In genomic region chr2:62411211-62412080, GRCm38 (mm10) we compare ENCODE assay signal across 8 mouse cellular contexts. TPM values are rescaled to one million over a fixed set of nuclear protein-coding genes. Genes with fewer than 3 reads are reported as not detected.
A peak's percentile ranks its signal among the peaks of the same experiment; 100 is the strongest.
DNase-seq lines count a peak whose midpoint lies in the region; ATAC-seq and TF ChIP-seq lines count a peak whose summit lies in the region.

No protein-coding gene starts in this region.

- TF ChIP-seq POLR2A in ES-Bruce4 (IDR thresholded peaks at IDR 0.05; ENCODE audit: insufficient read depth, low read length): no peak

- peak overlapping the region; percentile 83 for H3K4me2 ChIP-seq in embryonic facial prominence, embryonic 14.5 days (ENCODE audit: low read depth, low read length)
- peak overlapping the region; percentile 52 for H3K4me2 ChIP-seq in limb, embryonic 11.5 days (ENCODE audit: low read depth, severe bottlenecking)
- H3K4me2 ChIP-seq in stomach, embryonic 16.5 days (ENCODE audit: low read depth, low read length): peak overlapping the region; percentile 93

- peak; percentile 89 for ATAC-seq in embryonic facial prominence, embryonic 14.5 days (ENCODE audit: low read depth)
- peak; percentile 71 to 86 for ATAC-seq in hematopoietic stem cell, adult 5-6 weeks (replicated peaks in 1 of 2; ENCODE audit: insufficient read depth in 1 of 2, low FRiP score in 2 of 2, low TSS enrichment in 1 of 2, low read depth in 1 of 2, poor library complexity in 2 of 2, severe bottlenecking in 2 of 2)
- ATAC-seq in limb, embryonic 11.5 days (ENCODE audit: insufficient number of reproducible peaks, low FRiP score, low TSS enrichment, low read depth): 0 out of 2 replicates have a peak, but pooled peaks have one; percentile 37
- ATAC-seq in stomach, embryonic 16.5 days (ENCODE audit: insufficient read depth, low FRiP score): peak; percentile 88

- peak overlapping the region; percentile 61 for H3K4me3 ChIP-seq in ES-Bruce4 (ENCODE audit: low read depth, low read length)
- peak overlapping the region; percentile 43 for H3K4me3 ChIP-seq in embryonic facial prominence, embryonic 14.5 days (ENCODE audit: low read depth, low read length)
- H3K4me3 ChIP-seq in limb, embryonic 11.5 days (ENCODE audit: low read depth, low read length): peak overlapping the region; percentile 29
- H3K4me3 ChIP-seq in stomach, embryonic 16.5 days (replicated peaks; ENCODE audit: low read length): peak overlapping the region; percentile 53

- DNase-seq in 3134 (ENCODE audit: extremely low read depth, insufficient read length, low spot score): peak; percentile 5
- peak; percentile 79 for DNase-seq in embryonic facial prominence, embryonic 14.5 days (ENCODE audit: low spot score)
- DNase-seq in limb, embryonic 11.5 days (ENCODE audit: low spot score): peak; percentile 69
- DNase-seq in mesoderm, embryonic 11.5 days (ENCODE audit: low read depth, low spot score): peak; percentile 54
- DNase-seq in frontal cortex, postnatal 25 days (ENCODE audit: low spot score in 2 of 2): no peak

- TF ChIP-seq CTCF in ES-Bruce4 (IDR thresholded peaks at IDR 0.05; ENCODE audit: low read depth, low read length): no peak

- H3K9ac ChIP-seq in ES-Bruce4 (ENCODE audit: low read depth, poor library complexity, severe bottlenecking): peak overlapping the region; percentile 29
- H3K9ac ChIP-seq in embryonic facial prominence, embryonic 14.5 days (ENCODE audit: low read depth, low read length): peak overlapping the region; percentile 59
- peak overlapping the region; percentile 9 for H3K9ac ChIP-seq in limb, embryonic 11.5 days (ENCODE audit: low read length)
- H3K9ac ChIP-seq in stomach, embryonic 16.5 days (ENCODE audit: low read length): peak overlapping the region; percentile 71

- H3K36me3 ChIP-seq in ES-Bruce4 (ENCODE audit: control insufficient read depth, insufficient read depth, low read length, poor library complexity, severe bottlenecking): no peaks in the 10 kb centered on the region
- no peaks in the 10 kb centered on the region for H3K36me3 ChIP-seq in embryonic facial prominence, embryonic 14.5 days (ENCODE audit: control insufficient read depth, insufficient read depth, low read length)
- no peaks in the 10 kb centered on the region for H3K36me3 ChIP-seq in limb, embryonic 11.5 days (ENCODE audit: control insufficient read depth, insufficient read depth, low read length)
- H3K36me3 ChIP-seq in stomach, embryonic 16.5 days (ENCODE audit: control insufficient read depth, insufficient read depth, low read length): no peaks in the 10 kb centered on the region

- TF ChIP-seq EP300 in ES-Bruce4 (IDR thresholded peaks at IDR 0.05; ENCODE audit: insufficient read depth, low read depth, low read length): no peak

- WGBS in embryonic facial prominence, embryonic 14.5 days: 7% methylated on average over 45 of the region's 47 CpGs
- 5% methylated on average over 47 of the region's 47 CpGs for WGBS in limb, embryonic 11.5 days
- WGBS in stomach, embryonic 16.5 days: 5% methylated on average over 47 of the region's 47 CpGs

- H3K4me1 ChIP-seq in ES-Bruce4 (ENCODE audit: control insufficient read depth, insufficient read depth, low read length): peaks cover 2% of the 10 kb centered on the region
- H3K4me1 ChIP-seq in embryonic facial prominence, embryonic 14.5 days (ENCODE audit: control insufficient read depth, insufficient read depth, low read length): peaks cover 3% of the 10 kb centered on the region; the same call in 1 of the 2 replicates
- peaks cover 7% of the 10 kb centered on the region; the same call in 1 of the 2 replicates for H3K4me1 ChIP-seq in limb, embryonic 11.5 days (ENCODE audit: control insufficient read depth, insufficient read depth, low read length)
- no peaks in the 10 kb centered on the region; the same call in 1 of the 2 replicates for H3K4me1 ChIP-seq in stomach, embryonic 16.5 days (ENCODE audit: control insufficient read depth, insufficient read depth, low read length)

- H3K27ac ChIP-seq in ES-Bruce4 (ENCODE audit: insufficient read depth, low read length): no peak overlapping the region
- no peak overlapping the region for H3K27ac ChIP-seq in embryonic facial prominence, embryonic 14.5 days (replicated peaks; ENCODE audit: low read depth, low read length)
- no peak overlapping the region for H3K27ac ChIP-seq in limb, embryonic 11.5 days (replicated peaks; ENCODE audit: low read depth, low read length)
- no peak overlapping the region; the same call in 1 of the 2 replicates for H3K27ac ChIP-seq in stomach, embryonic 16.5 days (ENCODE audit: low read length)

- H3K27me3 ChIP-seq in ES-Bruce4 (ENCODE audit: control insufficient read depth, insufficient read depth, low read length, poor library complexity, severe bottlenecking): no peaks in the 10 kb centered on the region; the same call in none of the 2 replicates
- peaks cover 14% of the 10 kb centered on the region for H3K27me3 ChIP-seq in embryonic facial prominence, embryonic 14.5 days (replicated peaks; ENCODE audit: control insufficient read depth, insufficient read depth, low read length)
- H3K27me3 ChIP-seq in limb, embryonic 11.5 days (ENCODE audit: control insufficient read depth, insufficient read depth, low read length): peaks cover 7% of the 10 kb centered on the region
- H3K27me3 ChIP-seq in stomach, embryonic 16.5 days (ENCODE audit: control insufficient read depth, insufficient read depth, low read length): 0 out of 2 replicates have a peak, but pooled peaks cover 2% of the 10 kb centered on the region

- 0 out of 2 replicates have a peak, but pooled peaks cover 6% of the 10 kb centered on the region for H3K9me3 ChIP-seq in ES-Bruce4 (replicated peaks; ENCODE audit: control insufficient read depth, insufficient read depth, low read length, poor library complexity, severe bottlenecking)
- H3K9me3 ChIP-seq in embryonic facial prominence, embryonic 14.5 days (ENCODE audit: control insufficient read depth, low read length): no peaks in the 10 kb centered on the region
- H3K9me3 ChIP-seq in limb, embryonic 11.5 days (ENCODE audit: control insufficient read depth, low read length): no peaks in the 10 kb centered on the region
- H3K9me3 ChIP-seq in stomach, embryonic 16.5 days (replicated peaks; ENCODE audit: control insufficient read depth, low read length): no peaks in the 10 kb centered on the region

RNA-seq across cellular contexts. Expression of gene Dpp4, which starts 0.6 kb away (rescaled TPM):
- 1.0 and 1.2 TPM in 2 replicates for polyA plus RNA-seq in ES-Bruce4 (2011; ENCODE audit: insufficient read depth, insufficient read length, low read depth, missing spikeins)
- polyA plus RNA-seq in embryonic facial prominence, embryonic 14.5 days (2014; fragmentation: Nextera tagmentation; extraction: Ambion mirVana): 9.0 and 9.7 TPM in 2 replicates
- total RNA-seq in hematopoietic stem cell, adult 5-6 weeks (2017): 31.4 and 39.2 TPM in 2 replicates
- polyA plus RNA-seq in limb, embryonic 11.5 days (2014; fragmentation: Nextera tagmentation; extraction: Ambion mirVana): 0.19 and 0.27 TPM in 2 replicates
- polyA plus RNA-seq in stomach, embryonic 16.5 days (2015; fragmentation: Nextera tagmentation; extraction: Ambion mirVana): 18.5 and 18.9 TPM in 2 replicates

Comparison
In these comparisons a context has a peak if more than half of its experiments do, and no peak if none do; other contexts are left out.
1. DNase-seq: peak in 3134 (single experiment), embryonic facial prominence, embryonic 14.5 days (single experiment), limb, embryonic 11.5 days (single experiment) and mesoderm, embryonic 11.5 days (single experiment); none in frontal cortex, postnatal 25 days (0 of 2).
2. H3K9ac ChIP-seq: peak in every context shown above with its lines; median percentile 71 in stomach, embryonic 16.5 days; 59 in embryonic facial prominence, embryonic 14.5 days; 29 in ES-Bruce4; 9 in limb, embryonic 11.5 days.
3. ATAC-seq: peak in every context shown above with its lines; median percentile 89 in embryonic facial prominence, embryonic 14.5 days; 88 in stomach, embryonic 16.5 days; 78 in hematopoietic stem cell, adult 5-6 weeks; 37 in limb, embryonic 11.5 days.
4. Peak in every context shown above with its lines, with median percentiles within 50 percentile points of each other: H3K4me3 ChIP-seq and H3K4me2 ChIP-seq.